Mouse (Mus musculus) layer of hippocampus, adult 11-12 months (tissue): ENCODE data around the gene Tmcc3.

ENCODE experiments used
- DNase-seq: peaks from one replicate; pipeline ENCODE4 v3.0.0; 2022; ENCODE audit warnings: low spot score

The Tmcc3 gene

DNA sequence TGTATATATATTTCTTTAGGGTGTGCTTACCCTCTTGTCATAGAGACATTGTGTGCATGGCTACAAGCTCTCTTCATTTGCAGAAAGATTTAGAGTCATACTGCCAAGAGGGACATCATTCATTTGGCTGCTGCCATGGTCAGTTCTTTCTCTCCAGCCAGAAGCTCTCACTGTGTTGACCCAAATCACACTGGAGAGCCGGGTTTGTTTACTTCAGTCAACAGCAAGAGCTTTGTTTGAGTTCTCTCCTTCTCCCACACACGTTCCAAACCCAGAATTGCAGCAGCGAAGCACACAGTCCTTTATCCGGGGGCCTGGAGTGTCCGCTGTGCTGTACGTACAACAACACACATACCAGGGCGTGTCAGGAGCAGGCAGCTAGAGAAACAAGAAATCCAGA lies 154.6 kb downstream of the Tmcc3 start:
- DNase-seq = peak; percentile 54

GRCm38 (mm10) chr10:94471487-94471886 lies 159.7 kb downstream of the Tmcc3 start:
- DNase-seq = no peak

DNA sequence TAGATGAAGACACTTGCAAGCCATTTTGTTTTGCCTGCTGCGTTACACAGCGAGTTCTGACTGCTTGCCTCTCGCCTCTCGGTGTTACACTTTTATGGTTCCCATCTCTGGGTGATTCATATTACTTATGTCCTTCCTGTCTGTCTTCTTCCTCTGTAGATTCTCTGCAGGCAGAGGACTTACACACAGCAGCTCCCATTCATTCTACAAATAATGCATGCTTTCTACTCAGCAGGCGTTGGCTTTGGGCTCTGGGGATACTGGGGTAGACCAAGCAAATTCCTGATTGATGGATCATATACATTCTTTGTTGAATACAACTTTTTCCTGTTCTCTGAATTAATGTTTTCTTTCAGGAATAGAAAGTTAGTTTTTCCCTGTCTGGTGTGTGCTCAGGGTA lies 161.8 kb downstream of the Tmcc3 start:
- no peak for DNase-seq

- no peak for DNase-seq
Observed at GRCm38 (mm10) chr10:94474185-94474584, 162.4 kb downstream of the Tmcc3 start.

- no peak for DNase-seq
Observed at GRCm38 (mm10) chr10:94477366-94478225, 165.8 kb downstream of the Tmcc3 start.

- DNase-seq = no peak
Observed at GRCm38 (mm10) chr10:94479646-94480045, 167.9 kb downstream of the Tmcc3 start.

DNA sequence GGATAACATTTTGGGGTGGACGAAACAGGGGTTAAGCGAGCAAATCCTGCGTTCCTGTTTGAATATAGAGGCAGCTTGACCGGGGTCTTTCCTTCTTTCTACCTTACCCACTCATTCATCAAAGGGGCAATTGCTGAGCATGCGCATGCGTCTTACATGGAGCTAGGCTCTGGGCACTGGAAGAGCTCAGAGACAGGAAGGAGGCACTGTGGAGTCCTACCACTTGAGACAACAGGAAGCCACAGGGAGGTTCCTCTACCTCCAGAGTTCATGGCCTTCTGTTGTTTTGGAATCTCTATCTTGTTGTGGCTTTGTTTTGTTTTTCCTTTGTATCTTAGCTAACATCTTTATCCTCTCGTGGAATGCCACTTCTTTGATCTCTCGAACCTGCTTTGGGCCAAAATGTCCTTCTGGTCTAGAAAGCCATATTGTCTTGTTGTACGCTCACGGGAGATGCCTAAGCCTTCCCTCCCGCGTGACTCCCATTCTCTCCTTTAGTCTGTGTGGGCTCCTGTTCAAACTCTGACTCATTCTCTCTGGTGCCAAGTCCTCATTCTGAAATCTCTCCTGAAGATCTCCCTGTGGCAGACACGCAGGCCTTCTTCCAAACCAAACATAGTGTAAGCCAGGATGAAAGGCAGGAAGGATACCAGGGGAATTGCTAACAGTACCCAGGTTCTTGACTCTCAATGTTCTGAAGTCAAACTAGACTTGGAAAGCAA lies 168.8 kb downstream of the Tmcc3 start:
- DNase-seq = peak; percentile 32

GRCm38 (mm10) chr10:94481613-94482012 lies 169.9 kb downstream of the Tmcc3 start:
- DNase-seq = no peak

- no peak for DNase-seq
Observed at GRCm38 (mm10) chr10:94486179-94486578, 174.4 kb downstream of the Tmcc3 start.

DNA sequence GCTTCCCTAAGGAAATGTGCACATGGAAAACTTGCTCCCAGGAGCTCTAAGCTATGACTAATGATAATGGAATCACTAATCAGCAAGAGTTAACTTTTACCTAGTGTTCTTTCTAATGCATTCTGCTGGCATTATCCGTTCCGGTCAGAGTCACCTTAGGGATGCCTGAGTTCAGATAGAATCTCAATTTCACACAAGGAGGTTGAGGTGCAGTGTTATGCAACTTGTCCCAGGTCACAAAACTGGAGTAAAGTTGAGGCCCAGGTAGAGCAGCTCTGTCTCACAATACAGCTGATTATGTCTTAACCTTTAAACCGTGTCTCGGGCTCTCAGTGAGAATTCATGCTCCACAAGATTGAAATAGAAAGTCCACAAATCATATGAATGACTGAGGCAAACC lies 177.8 kb downstream of the Tmcc3 start:
- no peak for DNase-seq

DNA sequence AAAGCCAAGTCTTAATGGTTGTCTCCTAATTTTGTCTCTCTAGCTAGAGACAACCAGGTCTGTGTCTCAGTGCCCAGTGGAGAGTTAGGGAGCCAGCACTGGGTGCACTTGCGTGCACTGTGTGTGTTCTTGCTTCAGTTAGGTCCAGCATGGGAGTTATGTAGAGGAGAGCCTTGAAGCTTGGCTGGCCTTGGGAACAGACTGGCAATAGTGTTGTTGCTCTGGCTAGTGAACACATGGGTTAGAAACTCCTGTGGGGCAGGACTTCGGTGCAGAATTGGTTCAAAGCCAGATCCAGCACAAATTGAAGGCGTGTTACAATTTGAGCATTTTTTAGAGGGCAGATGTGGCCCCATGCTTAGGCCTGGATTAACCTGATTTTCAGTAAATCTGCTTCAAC lies 179.3 kb downstream of the Tmcc3 start:
- DNase-seq = no peak

- DNase-seq = peak; percentile 69
Observed at GRCm38 (mm10) chr10:94494403-94494846, 182.7 kb downstream of the Tmcc3 start.

GRCm38 (mm10) chr10:94495496-94496235 lies 183.9 kb downstream of the Tmcc3 start:
- DNase-seq = no peak

- DNase-seq = no peak
Observed at GRCm38 (mm10) chr10:94496826-94497440, 185.2 kb downstream of the Tmcc3 start.

- DNase-seq = no peak
Observed at GRCm38 (mm10) chr10:94500210-94500876, 188.6 kb downstream of the Tmcc3 start.

GRCm38 (mm10) chr10:94500877-94501273 lies 189.1 kb downstream of the Tmcc3 start:
- DNase-seq = no peak

DNA sequence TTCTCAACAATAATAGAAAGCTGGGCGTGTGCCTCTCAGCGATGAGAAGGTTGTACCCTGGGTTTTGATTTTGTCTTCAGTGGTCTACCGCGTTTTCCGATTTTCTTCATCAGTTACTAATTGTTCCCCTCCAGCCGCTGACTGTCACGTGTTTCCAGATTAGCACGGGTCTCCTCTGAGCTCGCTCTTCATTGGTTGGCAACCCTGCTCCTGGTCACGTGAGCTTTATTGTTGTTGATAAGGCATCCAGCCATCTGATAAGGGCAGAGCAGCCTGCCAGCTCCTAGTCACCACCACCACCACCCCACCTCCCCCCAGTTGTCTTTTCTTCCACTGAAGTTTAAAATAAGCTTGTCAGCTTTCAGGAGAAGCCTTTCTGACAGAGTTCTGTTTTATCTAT lies 190.0 kb downstream of the Tmcc3 start:
- DNase-seq = no peak

GRCm38 (mm10) chr10:94505248-94505772 lies 193.6 kb downstream of the Tmcc3 start:
- no peak for DNase-seq

DNA sequence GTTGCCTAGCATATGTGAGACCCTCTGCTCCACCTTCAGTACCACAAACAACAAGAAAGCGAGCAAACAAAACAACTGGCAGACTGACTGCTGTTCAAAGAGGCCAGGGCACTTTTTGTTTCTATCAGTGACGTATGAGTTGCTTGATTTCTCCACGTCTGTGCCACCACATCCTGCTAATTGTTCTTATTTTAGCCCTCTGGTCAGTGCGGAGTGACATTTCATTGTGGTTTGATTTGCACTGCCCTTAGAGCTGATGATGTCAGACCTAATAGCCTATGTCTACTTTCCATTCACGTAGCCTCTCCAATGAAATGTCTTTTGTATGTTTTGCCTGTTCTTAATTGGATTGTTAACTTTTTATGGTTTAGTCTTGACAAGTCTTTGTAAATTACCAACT lies 197.1 kb downstream of the Tmcc3 start:
- no peak for DNase-seq

- DNase-seq = no peak
Observed at GRCm38 (mm10) chr10:94512771-94513170, 201.0 kb downstream of the Tmcc3 start.

GRCm38 (mm10) chr10:94514091-94514505 lies 202.3 kb downstream of the Tmcc3 start:
- DNase-seq = no peak
